Mouse (Mus musculus): ENCODE results near the gene Smad5.

GRCm38 (mm10) chr13:56710620-56711019 lies 7.8 kb downstream of the Smad5 start:
- TF ChIP-seq ELF1 (IDR thresholded peaks at IDR 0.05; ENCODE audit: low read depth, low read length), result no peak
- TF ChIP-seq POLR2A (IDR thresholded peaks at IDR 0.05; ENCODE audit: control insufficient read depth in 1 of 2, insufficient read depth in 1 of 2, low read depth in 1 of 2, low read length in 2 of 2, poor library complexity in 1 of 2), result no peak
- TF ChIP-seq MEF2A (IDR thresholded peaks at IDR 0.05; ENCODE audit: extremely low read depth, insufficient replicate concordance, low read depth, low read length, poor library complexity, severe bottlenecking), result no peak
- TF ChIP-seq TCF12 (IDR thresholded peaks at IDR 0.05; ENCODE audit: low read depth, low read length), result no peak
- TF ChIP-seq ZMIZ1 (IDR thresholded peaks at IDR 0.05; ENCODE audit: low read depth, low read length), result no peak
- TF ChIP-seq RCOR1 (IDR thresholded peaks at IDR 0.05; ENCODE audit: low read depth, low read length), result no peak

All from MEL (cell line).